Mouse (Mus musculus) monocyte, adult 59 days (primary cell): ENCODE measurements around the gene 1700022I11Rik. TPM values are rescaled to one million over a fixed set of nuclear protein-coding genes. Genes with fewer than 3 reads are reported as not detected.

Experiments
- total RNA-seq, 2 experiments: library from RNA; stranded (reverse); gene quantifications; one replicate each; pipeline ENCODE4 v1.2.4; 2023

1700022I11Rik gene
- not detected for total RNA-seq

DNA sequence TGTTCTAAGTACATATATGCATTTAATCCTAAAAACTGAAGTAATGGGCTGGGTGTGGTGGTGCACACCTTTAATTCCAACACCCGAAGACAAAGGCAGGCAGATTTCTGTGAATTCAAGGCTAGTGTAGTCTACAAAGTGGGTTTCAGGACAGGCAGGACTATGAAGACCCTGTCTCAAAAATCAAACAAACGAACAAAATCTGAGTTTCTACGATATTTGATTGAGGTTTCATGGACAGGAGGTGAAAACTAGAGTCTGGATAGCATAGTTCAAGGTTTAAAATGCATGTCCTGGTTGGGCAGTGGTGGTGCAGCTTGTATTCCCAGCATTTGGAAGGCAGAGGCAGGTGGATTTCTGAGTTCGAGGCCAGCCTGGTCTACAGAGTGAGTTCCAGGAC is at the start of gene 1700022I11Rik:
Gene 1700022I11Rik (plus strand): TSS at position 301 of the 400 bp plus-strand sequence.

DNA sequence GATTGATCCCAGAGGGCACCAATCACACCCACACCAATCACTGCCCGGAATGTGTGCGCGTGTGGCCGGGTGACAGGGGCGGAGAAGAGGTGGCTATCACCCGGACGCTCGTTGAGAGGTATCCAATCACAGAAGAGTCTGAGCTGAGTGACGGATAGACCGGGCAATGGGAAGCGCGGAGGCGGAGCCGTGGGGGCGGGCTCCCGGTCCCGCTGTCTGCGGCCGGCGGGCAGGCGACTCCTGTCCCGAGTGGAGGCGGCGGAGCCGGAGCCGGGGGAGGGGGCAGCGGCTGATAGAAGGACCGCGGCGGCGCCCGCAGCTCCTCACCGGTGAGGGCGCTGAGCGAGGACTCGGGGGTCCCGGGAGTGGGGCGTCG is 19.7 kb upstream of the 1700022I11Rik start, which contains the start of gene Dnajb5:
Gene Dnajb5 (plus strand): TSS at position 139 of the 376 bp plus-strand sequence.

DNA sequence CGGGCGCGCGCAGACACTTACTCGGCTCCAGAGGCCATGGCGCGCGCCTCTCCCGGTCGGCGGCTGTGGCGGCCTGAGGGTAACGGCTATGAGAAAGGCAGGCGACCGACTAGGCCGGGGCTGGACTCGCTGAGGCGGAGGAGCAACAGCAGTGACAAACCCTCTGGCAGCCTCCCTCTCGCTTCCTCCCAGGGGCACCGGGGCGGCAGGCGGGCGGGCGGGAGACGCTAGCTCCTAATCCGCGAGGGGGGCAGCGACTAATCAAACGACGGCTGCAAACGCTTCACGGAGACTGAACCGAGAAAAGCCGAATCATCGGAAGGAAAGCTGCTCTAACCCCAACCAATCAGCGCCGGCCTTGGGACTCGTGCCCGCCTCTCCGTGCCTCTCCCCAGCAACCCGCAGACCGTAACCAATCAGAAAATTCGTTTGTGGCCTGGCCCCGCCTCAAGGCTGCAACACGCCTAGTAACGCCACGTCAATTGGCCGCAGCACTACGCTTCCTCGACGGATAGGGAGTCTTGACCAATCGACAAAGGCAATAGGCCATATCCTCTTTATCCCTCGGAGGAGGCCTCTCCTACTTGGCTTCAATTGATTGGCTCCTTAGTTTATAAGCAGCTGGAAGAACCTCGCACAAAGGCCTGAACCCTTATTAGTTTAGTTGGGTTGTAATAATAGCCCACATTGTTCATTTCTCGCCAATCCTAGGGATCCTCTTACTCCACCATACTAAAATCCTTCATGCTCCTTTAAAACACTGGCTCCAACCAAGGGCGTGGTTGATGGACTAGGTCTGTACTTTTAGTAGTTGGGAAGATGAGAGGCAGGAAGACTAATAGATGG is 31.0 kb downstream of the 1700022I11Rik start, which contains the start of gene Vcp:
Gene Vcp (minus strand): TSS at position 367 of the 846 bp plus-strand sequence.

GRCm38 (mm10) chr4:43010161-43011038 is 41.0 kb downstream of the 1700022I11Rik start, which contains the start of gene Fancg:
Fancg (minus strand) TSS chr4:43010506.

DNA sequence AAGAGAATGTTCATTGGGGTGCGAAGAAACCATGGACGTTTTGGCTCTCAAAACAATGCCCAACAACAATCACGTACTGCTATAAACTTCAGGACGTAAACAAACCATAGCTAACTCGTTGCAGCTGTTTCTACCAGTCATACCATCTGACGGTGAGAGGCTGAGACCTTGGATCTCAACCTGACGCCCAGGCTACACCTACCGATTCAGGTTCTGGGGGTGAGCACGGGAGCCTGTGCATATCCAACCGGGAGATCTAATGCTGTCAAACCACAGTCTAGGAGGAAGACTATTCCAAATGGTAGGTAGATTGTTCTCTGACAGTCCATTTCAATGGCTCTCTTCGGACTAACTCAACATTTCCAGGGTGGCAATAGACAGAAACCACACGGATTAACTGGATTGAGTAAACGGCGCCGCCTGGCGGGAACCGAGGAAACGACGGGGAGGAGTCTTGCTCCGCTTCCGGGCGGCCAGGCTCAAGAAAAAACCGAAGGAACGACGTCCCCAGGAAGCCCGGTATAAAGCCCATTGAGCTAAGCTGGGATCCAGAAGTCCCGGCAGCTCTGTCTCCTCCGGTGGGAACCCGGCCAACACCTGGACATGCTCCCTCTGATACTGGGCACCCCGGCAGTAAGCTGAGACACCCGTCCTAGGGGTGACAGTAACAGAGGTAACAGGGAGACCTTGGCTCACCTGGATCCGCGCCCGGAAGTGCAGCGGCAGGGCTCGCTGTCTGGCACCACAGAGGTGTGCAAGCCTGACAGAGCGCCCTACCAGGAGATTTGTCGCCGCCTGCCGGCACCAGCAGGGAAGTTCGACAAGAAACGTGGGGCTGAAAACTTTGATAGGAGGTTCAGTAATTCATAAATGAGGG is 55.9 kb downstream of the 1700022I11Rik start, which contains the start of gene Pigo:
Gene Pigo (minus strand): TSS at position 736 of the 877 bp plus-strand sequence.

GRCm38 (mm10) chr4:43031237-43031995 is 62.0 kb downstream of the 1700022I11Rik start, which contains the start of gene Stoml2:
Stoml2 (minus strand) TSS chr4:43031710.

Other genes starting within 250 kb of the 1700022I11Rik start
- not detected for gene 4930578G10Rik, start 234.1 kb upstream of the 1700022I11Rik start, total RNA-seq
- not detected for gene Ccl19, start 213.0 kb upstream of the 1700022I11Rik start, total RNA-seq
- not detected for gene Ccl21a, start 195.6 kb upstream of the 1700022I11Rik start, total RNA-seq
- not detected for gene Fam205a1, start 115.7 kb upstream of the 1700022I11Rik start, total RNA-seq
- gene Gm12394, start 112.8 kb upstream of the 1700022I11Rik start, total RNA-seq, result not detected
- not detected for gene Fam205c, start 95.4 kb upstream of the 1700022I11Rik start, total RNA-seq
- gene Phf24, start 52.9 kb upstream of the 1700022I11Rik start, total RNA-seq, result not detected
- 10 to 100 TPM; 14.3 to 14.6 TPM for gene Dnajb5, start 19.8 kb upstream of the 1700022I11Rik start, total RNA-seq
- gene Vcp, start 30.9 kb downstream of the 1700022I11Rik start, total RNA-seq, result 100 to 1,000 TPM; 115 to 119 TPM
- gene Fancg, start 40.9 kb downstream of the 1700022I11Rik start, total RNA-seq, result 10 to 100 TPM; 18.4 to 23.1 TPM
- 10 to 100 TPM; 11.7 to 12.1 TPM for gene Pigo, start 56.2 kb downstream of the 1700022I11Rik start, total RNA-seq
- gene Stoml2, start 62.1 kb downstream of the 1700022I11Rik start, total RNA-seq, result 10 to 100 TPM; 61.5 to 64.6 TPM
- gene Fam214b, start 76.6 kb downstream of the 1700022I11Rik start, total RNA-seq, result 10 to 100 TPM; 54.2 to 74.8 TPM
- 1 to 10 TPM; 2.9 to 3.3 TPM for gene Unc13b, start 89.3 kb downstream of the 1700022I11Rik start, total RNA-seq